ENCODE assay signal across 8 mouse cellular contexts in the genomic region with DNA sequence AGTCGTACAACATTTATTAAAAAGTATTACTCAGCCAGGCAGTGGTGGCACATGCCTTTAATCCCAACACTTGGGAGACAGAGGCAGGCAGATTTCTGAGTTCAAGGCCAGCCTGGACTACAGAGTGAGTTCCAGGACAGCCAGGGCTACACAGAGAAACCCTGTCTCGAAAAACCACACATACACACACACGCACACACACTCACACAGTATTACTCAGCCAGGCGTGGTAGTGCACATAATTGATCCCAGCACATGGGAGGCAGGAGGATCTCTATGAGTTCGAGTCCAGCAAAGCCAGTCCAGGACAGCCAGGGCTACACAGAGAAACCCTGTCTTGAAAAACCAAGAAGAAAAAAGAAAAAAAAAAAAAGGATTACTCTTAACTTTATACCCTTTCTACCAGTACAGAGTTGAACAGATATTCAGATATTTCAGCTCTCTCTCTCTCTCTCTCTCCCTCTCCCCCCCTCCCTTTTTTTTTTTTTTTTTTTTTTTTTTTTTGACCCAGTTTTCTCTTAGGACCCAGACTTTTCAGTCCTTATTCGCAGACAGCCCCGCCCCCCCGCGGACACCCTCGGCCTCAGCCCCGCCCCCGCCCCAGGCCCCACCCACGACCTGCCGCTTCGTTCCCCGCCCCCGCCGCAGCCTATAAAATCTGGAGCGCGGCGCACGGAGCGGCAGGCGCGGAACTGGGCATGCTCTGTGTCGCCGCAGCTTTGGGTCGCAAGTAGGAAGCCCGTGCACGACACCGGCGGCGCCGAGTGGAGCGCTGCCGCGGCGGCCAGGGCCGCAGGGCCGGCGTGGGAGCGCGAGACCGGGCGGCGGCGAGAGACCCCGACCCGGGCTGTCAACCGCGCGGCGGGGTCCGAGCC. TPM values are rescaled to one million over a fixed set of nuclear protein-coding genes. Genes with fewer than 3 reads are reported as not detected.
DNase-seq lines count a peak whose midpoint lies in the region; ATAC-seq and TF ChIP-seq lines count a peak whose summit lies in the region.

A gene (plus strand): TSS at position 683 of the 875 bp plus-strand sequence.

- 8% methylated on average over 50 of the region's 54 CpGs for WGBS in cerebellum, adult 2 months
- 8% methylated on average over 49 of the region's 54 CpGs for WGBS in forebrain, postnatal 0 days
- 8% methylated on average over 51 of the region's 54 CpGs for WGBS in lung, adult 2 months
- 9% methylated on average over 43 of the region's 54 CpGs for WGBS in neural tube, embryonic 15.5 days

- peak within 1 kb of the TSS; percentile 86 for H3K4me2 ChIP-seq in forebrain, postnatal 0 days (ENCODE audit: low read depth)
- H3K4me2 ChIP-seq in neural tube, embryonic 15.5 days = peak within 1 kb of the TSS; percentile 74

- ATAC-seq in G1E (ENCODE audit: extremely low read depth, insufficient number of reproducible peaks, low FRiP score, poor library complexity, severe bottlenecking) = peak; percentile 35; the same call in 1 of the 2 replicates
- ATAC-seq in forebrain, postnatal 0 days = peak; percentile 83
- peak; percentile 88 for ATAC-seq in neural tube, embryonic 15.5 days (ENCODE audit: low FRiP score)

- peaks cover 45% of the 10 kb centered on the region for H3K4me1 ChIP-seq in G1E (ENCODE audit: insufficient read depth, low read depth, low read length)
- peaks cover 5% of the 10 kb centered on the region; the same call in 1 of the 2 replicates for H3K4me1 ChIP-seq in cerebellum, adult 2 months (ENCODE audit: control insufficient read depth, insufficient read depth, low read length)
- 0 out of 2 replicates have a peak, but pooled peaks cover 4% of the 10 kb centered on the region for H3K4me1 ChIP-seq in forebrain, postnatal 0 days (ENCODE audit: insufficient read depth)
- peaks cover 6% of the 10 kb centered on the region; the same call in 1 of the 2 replicates for H3K4me1 ChIP-seq in lung, adult 2 months (ENCODE audit: control insufficient read depth, insufficient read depth, low read length)
- H3K4me1 ChIP-seq in neural tube, embryonic 15.5 days = peaks cover 24% of the 10 kb centered on the region

- TF ChIP-seq CTCF in G1E (IDR thresholded peaks at IDR 0.05; ENCODE audit: low read depth, low read length) = no peak
- no peak for TF ChIP-seq CTCF in cerebellum, adult 2 months (IDR thresholded peaks at IDR 0.05; ENCODE audit: borderline replicate concordance, insufficient read depth, low read depth, low read length)
- TF ChIP-seq CTCF in forebrain, postnatal 0 days (IDR thresholded peaks at IDR 0.05; ENCODE audit: low read depth) = no peak
- TF ChIP-seq CTCF in layer of hippocampus, adult 2 months (conservative IDR thresholded peaks at IDR 0.05) = no peak
- TF ChIP-seq CTCF in lung, adult 2 months (IDR thresholded peaks at IDR 0.05; ENCODE audit: insufficient read depth, low read length) = no peak

- H3K9me3 ChIP-seq in G1E (replicated peaks) = no peaks in the 10 kb centered on the region
- H3K9me3 ChIP-seq in forebrain, postnatal 0 days (ENCODE audit: low read length) = no peaks in the 10 kb centered on the region
- H3K9me3 ChIP-seq in neural tube, embryonic 15.5 days (replicated peaks) = no peaks in the 10 kb centered on the region

- DNase-seq in G1E (ENCODE audit: low spot score) = peak; percentile 74
- peak; percentile 93 to 94 for DNase-seq in cerebellum, adult 2 months
- peak; percentile 92 for DNase-seq in forebrain, postnatal 0 days
- peak; percentile 94 for DNase-seq in heart, postnatal 36 days
- peak; percentile 88 to 90 for DNase-seq in layer of hippocampus, adult 2 months (ENCODE audit: low spot score in 2 of 2)
- DNase-seq in lung, adult 2 months = peak; percentile 89
- DNase-seq in testis, postnatal 10 days (ENCODE audit: low spot score) = peak; percentile 95

- H3K27ac ChIP-seq in cerebellum, adult 2 months (ENCODE audit: insufficient read depth, low read length) = peak within 1 kb of the TSS; percentile 60
- H3K27ac ChIP-seq in forebrain, postnatal 0 days (ENCODE audit: low read depth, low read length) = peak within 1 kb of the TSS; percentile 70
- peak within 1 kb of the TSS; percentile 88 for H3K27ac ChIP-seq in layer of hippocampus, adult 2 months
- H3K27ac ChIP-seq in neural tube, embryonic 15.5 days (replicated peaks) = peak within 1 kb of the TSS; percentile 83

- peak within 1 kb of the TSS; percentile 69 for H3K9ac ChIP-seq in forebrain, postnatal 0 days
- H3K9ac ChIP-seq in neural tube, embryonic 15.5 days (replicated peaks) = peak within 1 kb of the TSS; percentile 74

- peak; percentile 89 for TF ChIP-seq POLR2A in cerebellum, adult 2 months (IDR thresholded peaks at IDR 0.05; ENCODE audit: borderline replicate concordance, insufficient read depth, low read length)
- TF ChIP-seq POLR2A in lung, adult 2 months (IDR thresholded peaks at IDR 0.05; ENCODE audit: borderline replicate concordance, extremely low read depth, low read depth, low read length) = peak; percentile 97

- intact Hi-C loops in heart, postnatal 36 days (cut with DNase I) = loop anchor here (5.0 kb wide), 2 partner anchors 97 to 212 kb away; a partner anchor contains a TSS

- no peaks in the 10 kb centered on the region for H3K27me3 ChIP-seq in G1E (ENCODE audit: insufficient read depth, low read length)
- H3K27me3 ChIP-seq in cerebellum, adult 2 months (ENCODE audit: control insufficient read depth, insufficient read depth, low read length) = no peaks in the 10 kb centered on the region
- H3K27me3 ChIP-seq in forebrain, postnatal 0 days (ENCODE audit: insufficient read depth, low read length) = no peaks in the 10 kb centered on the region
- H3K27me3 ChIP-seq in neural tube, embryonic 15.5 days (replicated peaks) = no peaks in the 10 kb centered on the region

- peaks cover 24% of the 10 kb centered on the region for H3K36me3 ChIP-seq in G1E (replicated peaks)
- no peaks in the 10 kb centered on the region for H3K36me3 ChIP-seq in forebrain, postnatal 0 days (ENCODE audit: insufficient read depth)
- no peaks in the 10 kb centered on the region for H3K36me3 ChIP-seq in neural tube, embryonic 15.5 days

- H3K4me3 ChIP-seq in G1E (ENCODE audit: low read depth, low read length) = peak within 1 kb of the TSS; percentile 99
- H3K4me3 ChIP-seq in cerebellum, adult 2 months (replicated peaks; ENCODE audit: insufficient read depth, low read depth, low read length) = peak within 1 kb of the TSS; percentile 68
- H3K4me3 ChIP-seq in forebrain, postnatal 0 days (ENCODE audit: low read depth, low read length) = peak within 1 kb of the TSS; percentile 91
- peak within 1 kb of the TSS; percentile 60 for H3K4me3 ChIP-seq in layer of hippocampus, adult 2 months
- H3K4me3 ChIP-seq in lung, adult 2 months (replicated peaks; ENCODE audit: extremely low read depth, low read depth, low read length) = peak within 1 kb of the TSS; percentile 97
- H3K4me3 ChIP-seq in neural tube, embryonic 15.5 days (replicated peaks) = peak within 1 kb of the TSS; percentile 75

RNA-seq across cellular contexts. Expression of the gene that starts here (rescaled TPM):
- total RNA-seq in G1E (2014; fragmentation: Nextera tagmentation) (47.9 and 51.8 TPM in 2 replicates), G1E (2017) (46.2 and 50.1 TPM in 2 replicates)
- 18.2 and 18.5 TPM in 2 replicates for polyA plus RNA-seq in G1E (2012)
- polyA plus RNA-seq in cerebellum, adult 2 months (2012; rRNA removed) = 40.7 and 42.7 TPM in 2 replicates
- 25.8 and 28.4 TPM in 2 replicates for total RNA-seq in forebrain, postnatal 0 days (2014; rRNA removed)
- 12.4 and 14.4 TPM in 2 replicates for polyA plus RNA-seq in forebrain, postnatal 0 days (2015; fragmentation: Nextera tagmentation; extraction: Ambion mirVana)
- total RNA-seq in heart, postnatal 36 days (2021) = 10 to 100 TPM in 1 of 2 experiments, 1 to 10 TPM in 1; 9.4 to 13.8 TPM
- 10 to 100 TPM; 45.3 to 46.2 TPM for total RNA-seq in layer of hippocampus, adult 2 months (2021)
- 40.4 and 49.3 TPM in 2 replicates for polyA plus RNA-seq in lung, adult 2 months (2012; rRNA removed)
- polyA plus RNA-seq in neural tube, embryonic 15.5 days (2015; fragmentation: Nextera tagmentation; extraction: Ambion mirVana) = 15.2 and 17.2 TPM in 2 replicates

Comparison
In these comparisons a context has a peak if more than half of its experiments do, and no peak if none do; other contexts are left out.
1. Peak in every context shown above with its lines: DNase-seq, ATAC-seq, H3K4me3 ChIP-seq and H3K27ac ChIP-seq.
2. ATAC-seq: peak in every context shown above with its lines; median percentile 88 in neural tube, embryonic 15.5 days; 83 in forebrain, postnatal 0 days; 35 in G1E.